Mouse (Mus musculus): Measurements from ENCODE around the gene S100a3.

- TF ChIP-seq CTCF (IDR thresholded peaks at IDR 0.05; ENCODE audit: low read depth) = no peak
- TF ChIP-seq EP300 (IDR thresholded peaks at IDR 0.05; ENCODE audit: low read depth) = no peak
Measured at GRCm38 (mm10) chr3:90611494-90611893, 51.1 kb downstream of the S100a3 start.
